Mouse (Mus musculus): ENCODE data around the gene Cdkal1. TPM values are rescaled to one million over a fixed set of nuclear protein-coding genes. Genes with fewer than 3 reads are reported as not detected.

The Cdkal1 gene
- polyA plus RNA-seq, 1 experiment = 13.5 TPM

DNA sequence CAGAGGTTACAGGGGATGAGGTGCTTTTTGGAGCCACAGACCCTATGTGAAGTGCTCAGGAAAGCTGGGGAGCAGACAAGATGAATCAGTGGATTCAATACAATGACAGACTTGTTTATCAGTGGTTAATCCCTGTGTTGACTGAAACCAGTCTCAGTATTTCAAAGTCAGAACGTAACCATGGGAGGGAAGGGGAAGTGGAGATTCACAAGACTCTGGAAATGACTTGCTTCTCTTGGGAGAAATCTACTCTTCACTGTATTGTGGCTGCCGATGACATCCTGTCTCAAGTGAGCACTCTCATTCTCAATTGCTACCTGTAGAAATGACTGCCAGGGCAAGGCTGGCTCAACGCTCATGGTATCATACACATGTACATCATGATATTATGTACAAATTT lies 371.5 kb downstream of the Cdkal1 start:
- Histone ChIP-seq H3K4me1 (ENCODE audit: control insufficient read depth, insufficient read depth, low read length) (no peaks in the 10 kb centered on the region), H3K4me3 (ENCODE audit: insufficient read depth, low read length) (no peak overlapping the region), H3K27ac (ENCODE audit: insufficient read depth, low read depth, low read length) (no peak overlapping the region)
- TF ChIP-seq CTCF (IDR thresholded peaks at IDR 0.05; ENCODE audit: low read depth, low read length) (no peak), POLR2A (IDR thresholded peaks at IDR 0.05; ENCODE audit: borderline replicate concordance, low read depth, low read length) (no peak)

DNA sequence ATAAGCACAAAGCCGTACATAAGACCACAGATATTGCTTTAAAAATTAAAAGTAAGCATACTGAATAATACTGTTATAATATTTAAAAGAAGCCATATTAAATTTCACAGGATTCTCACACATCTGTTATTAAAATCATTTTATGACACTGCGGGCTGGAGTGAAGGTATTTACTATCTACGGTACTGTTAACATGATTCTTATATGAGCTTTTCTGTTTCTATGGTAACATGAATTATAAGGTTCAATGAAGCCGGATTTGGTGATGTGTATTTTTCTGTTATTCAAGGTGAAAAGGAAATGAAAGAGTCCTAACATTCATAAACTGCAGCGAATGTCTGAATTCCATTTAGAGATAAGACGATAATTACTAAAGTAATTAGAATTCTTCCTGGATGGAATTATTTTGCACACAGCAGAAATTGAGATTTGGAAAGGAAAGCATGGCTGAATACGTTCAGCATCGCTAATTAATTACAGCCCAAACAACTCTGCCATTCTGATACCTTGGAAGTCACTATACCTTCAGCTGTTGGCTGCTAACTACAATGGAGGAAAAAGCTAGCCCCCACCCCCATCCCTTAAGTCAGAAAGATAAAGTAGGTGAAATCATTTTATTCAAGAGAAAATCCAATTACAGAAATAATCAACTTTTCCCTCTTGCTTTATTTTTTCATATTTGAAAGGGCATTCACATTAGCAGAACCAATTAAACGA lies 373.2 kb downstream of the Cdkal1 start:
- H3K4me3 ChIP-seq (ENCODE audit: insufficient read depth, low read length) = no peak overlapping the region
- no peaks in the 10 kb centered on the region for H3K4me1 ChIP-seq (ENCODE audit: control insufficient read depth, insufficient read depth, low read length)
- H3K27ac ChIP-seq (ENCODE audit: insufficient read depth, low read depth, low read length) = no peak overlapping the region
- TF ChIP-seq CTCF (IDR thresholded peaks at IDR 0.05; ENCODE audit: low read depth, low read length) = no peak
- no peak for TF ChIP-seq POLR2A (IDR thresholded peaks at IDR 0.05; ENCODE audit: borderline replicate concordance, low read depth, low read length)

DNA sequence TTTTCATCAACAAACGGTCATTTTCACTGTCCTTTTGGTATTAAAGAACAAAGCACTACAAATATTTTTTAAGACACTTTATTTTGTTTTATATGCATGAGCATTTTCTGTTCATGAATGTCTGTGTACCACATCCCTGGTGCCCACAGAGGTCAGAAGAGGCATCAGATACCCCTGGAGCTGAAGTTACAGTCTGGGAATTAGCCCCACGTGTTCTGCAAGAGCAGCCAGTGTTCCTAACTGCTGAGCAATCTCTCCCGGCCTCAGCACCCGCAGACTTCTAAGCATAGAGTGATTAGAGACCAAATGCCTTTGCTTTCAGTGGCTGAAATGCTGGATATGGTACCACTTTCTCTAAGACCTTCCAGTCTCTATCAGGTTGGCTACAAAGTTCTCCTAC lies 379.1 kb downstream of the Cdkal1 start:
- TF ChIP-seq POLR2A (IDR thresholded peaks at IDR 0.05; ENCODE audit: borderline replicate concordance, low read depth, low read length) (no peak), CTCF (IDR thresholded peaks at IDR 0.05; ENCODE audit: low read depth, low read length) (no peak)
- no peak overlapping the region for H3K27ac ChIP-seq (ENCODE audit: insufficient read depth, low read depth, low read length)

DNA sequence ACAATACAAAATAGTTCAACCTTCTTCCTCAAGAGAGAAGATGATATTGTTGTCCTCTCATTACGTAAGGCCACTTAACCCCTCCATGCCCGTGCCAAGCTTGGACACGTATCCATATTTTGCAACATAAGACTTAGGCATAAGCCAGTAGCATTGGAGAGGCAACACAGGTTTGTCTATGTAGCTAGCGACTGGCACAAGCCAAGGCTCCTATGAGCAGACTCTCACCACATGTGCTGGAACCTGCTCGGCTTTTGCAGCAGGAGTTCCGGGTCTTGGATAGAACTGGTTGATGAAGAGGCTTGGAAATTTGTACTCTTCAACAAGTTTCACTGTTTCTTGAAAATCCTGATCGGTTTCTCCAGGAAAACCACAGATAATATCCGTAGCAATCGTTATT lies 381.2 kb downstream of the Cdkal1 start:
- H3K27ac ChIP-seq (ENCODE audit: insufficient read depth, low read depth, low read length) = no peak overlapping the region
- H3K4me3 ChIP-seq (ENCODE audit: insufficient read depth, low read length) = no peak overlapping the region
- H3K4me1 ChIP-seq (ENCODE audit: control insufficient read depth, insufficient read depth, low read length) = no peaks in the 10 kb centered on the region
- TF ChIP-seq POLR2A (IDR thresholded peaks at IDR 0.05; ENCODE audit: borderline replicate concordance, low read depth, low read length) (no peak), CTCF (IDR thresholded peaks at IDR 0.05; ENCODE audit: low read depth, low read length) (no peak)

More for the DNA sequence above, 379.1 kb downstream of the Cdkal1 start:
- Histone ChIP-seq H3K4me3 (ENCODE audit: insufficient read depth, low read length) (no peak overlapping the region), H3K4me1 (ENCODE audit: control insufficient read depth, insufficient read depth, low read length) (no peaks in the 10 kb centered on the region)

DNA sequence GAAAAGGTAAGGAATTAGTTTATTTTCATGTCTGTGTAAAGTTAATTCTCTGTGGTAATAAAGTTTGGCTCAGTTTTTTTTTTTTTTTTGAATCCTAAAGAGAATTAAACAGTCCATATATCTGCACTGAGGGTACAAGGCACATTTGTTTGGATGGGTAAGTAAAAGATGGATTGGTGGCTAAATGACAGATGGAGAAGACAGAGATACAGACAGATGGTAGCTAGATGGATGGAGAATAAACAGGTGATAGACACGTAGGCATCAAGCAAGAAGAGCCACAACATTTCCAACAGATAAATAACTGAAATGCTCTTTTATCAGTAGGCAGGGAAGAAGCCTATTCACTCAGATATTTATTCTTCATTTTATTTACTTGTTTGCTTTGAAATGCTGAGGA lies 381.7 kb downstream of the Cdkal1 start:
- H3K4me3 ChIP-seq (ENCODE audit: insufficient read depth, low read length) = no peak overlapping the region
- no peak for TF ChIP-seq POLR2A (IDR thresholded peaks at IDR 0.05; ENCODE audit: borderline replicate concordance, low read depth, low read length)
- TF ChIP-seq CTCF (IDR thresholded peaks at IDR 0.05; ENCODE audit: low read depth, low read length) = no peak
- H3K4me1 ChIP-seq (ENCODE audit: control insufficient read depth, insufficient read depth, low read length) = no peaks in the 10 kb centered on the region
- H3K27ac ChIP-seq (ENCODE audit: insufficient read depth, low read depth, low read length) = no peak overlapping the region

DNA sequence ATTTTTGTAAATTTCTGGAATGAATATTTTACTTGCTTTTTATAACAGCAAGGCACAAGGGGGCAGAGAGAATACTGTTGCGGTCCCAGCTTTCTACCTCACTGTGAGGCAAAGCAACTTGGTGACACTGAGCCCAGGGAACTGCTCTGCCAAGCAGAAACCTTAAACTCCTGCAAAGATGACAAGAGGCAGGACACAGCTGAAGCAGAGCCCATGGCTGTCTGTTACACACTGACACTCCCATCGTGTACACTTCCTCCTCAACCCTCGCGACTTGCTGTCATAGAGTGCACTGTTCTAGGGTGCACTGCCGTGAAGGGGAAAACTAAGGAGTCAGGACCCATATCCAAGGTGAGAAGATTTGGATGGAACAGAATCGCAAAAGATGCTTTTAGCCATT lies 393.2 kb downstream of the Cdkal1 start:
- Histone ChIP-seq H3K27ac (ENCODE audit: insufficient read depth, low read depth, low read length) (no peak overlapping the region), H3K4me3 (ENCODE audit: insufficient read depth, low read length) (no peak overlapping the region), H3K4me1 (ENCODE audit: control insufficient read depth, insufficient read depth, low read length) (no peaks in the 10 kb centered on the region)
- TF ChIP-seq POLR2A (IDR thresholded peaks at IDR 0.05; ENCODE audit: borderline replicate concordance, low read depth, low read length) = no peak
- TF ChIP-seq CTCF (IDR thresholded peaks at IDR 0.05; ENCODE audit: low read depth, low read length) = no peak

DNA sequence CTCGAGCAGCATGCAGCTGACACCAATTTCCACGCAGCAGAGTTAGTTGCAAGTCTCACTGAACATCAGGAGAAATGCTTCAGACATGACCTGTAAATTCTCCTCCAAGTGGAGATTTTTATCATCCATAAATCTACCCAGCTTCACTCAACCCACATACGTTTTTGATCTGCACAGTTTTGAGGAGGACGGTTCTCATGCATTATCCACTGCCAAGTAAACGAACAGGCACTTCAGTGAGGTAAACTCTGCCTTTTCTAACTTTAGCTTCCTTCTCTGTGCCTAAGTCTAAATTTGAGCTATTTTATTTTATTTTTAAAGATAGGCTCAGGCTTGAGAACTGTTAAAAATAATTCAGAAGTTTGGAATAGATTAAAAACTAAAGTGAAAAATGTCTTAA lies 394.7 kb downstream of the Cdkal1 start:
- H3K27ac ChIP-seq (ENCODE audit: insufficient read depth, low read depth, low read length) = no peak overlapping the region
- no peak for TF ChIP-seq CTCF (IDR thresholded peaks at IDR 0.05; ENCODE audit: low read depth, low read length)
- TF ChIP-seq POLR2A (IDR thresholded peaks at IDR 0.05; ENCODE audit: borderline replicate concordance, low read depth, low read length) = no peak
- H3K4me1 ChIP-seq (ENCODE audit: control insufficient read depth, insufficient read depth, low read length) = no peaks in the 10 kb centered on the region
- no peak overlapping the region for H3K4me3 ChIP-seq (ENCODE audit: insufficient read depth, low read length)

DNA sequence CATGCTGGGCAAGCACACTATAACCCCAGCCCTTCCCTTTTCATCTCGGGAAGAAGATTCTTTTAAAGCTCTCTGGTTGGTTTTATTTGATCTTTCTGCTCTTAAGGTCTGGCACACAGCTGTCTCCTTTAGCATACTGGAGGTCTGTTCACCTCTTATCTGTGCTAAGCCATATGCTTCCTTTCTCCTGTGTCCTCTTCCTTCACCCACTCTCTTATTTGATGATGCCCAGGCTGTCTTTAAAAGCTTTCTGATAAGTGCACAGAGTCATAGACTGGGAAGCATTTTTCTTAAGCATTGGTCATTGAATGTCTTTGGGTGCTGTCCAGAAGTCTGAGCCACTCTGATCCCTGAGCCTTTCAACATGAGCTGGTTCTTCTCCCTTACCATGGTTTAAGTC lies 397.1 kb downstream of the Cdkal1 start:
- Histone ChIP-seq H3K27ac (ENCODE audit: insufficient read depth, low read depth, low read length) (no peak overlapping the region), H3K4me3 (ENCODE audit: insufficient read depth, low read length) (no peak overlapping the region), H3K4me1 (ENCODE audit: control insufficient read depth, insufficient read depth, low read length) (no peaks in the 10 kb centered on the region)
- TF ChIP-seq POLR2A (IDR thresholded peaks at IDR 0.05; ENCODE audit: borderline replicate concordance, low read depth, low read length) (no peak), CTCF (IDR thresholded peaks at IDR 0.05; ENCODE audit: low read depth, low read length) (no peak)

DNA sequence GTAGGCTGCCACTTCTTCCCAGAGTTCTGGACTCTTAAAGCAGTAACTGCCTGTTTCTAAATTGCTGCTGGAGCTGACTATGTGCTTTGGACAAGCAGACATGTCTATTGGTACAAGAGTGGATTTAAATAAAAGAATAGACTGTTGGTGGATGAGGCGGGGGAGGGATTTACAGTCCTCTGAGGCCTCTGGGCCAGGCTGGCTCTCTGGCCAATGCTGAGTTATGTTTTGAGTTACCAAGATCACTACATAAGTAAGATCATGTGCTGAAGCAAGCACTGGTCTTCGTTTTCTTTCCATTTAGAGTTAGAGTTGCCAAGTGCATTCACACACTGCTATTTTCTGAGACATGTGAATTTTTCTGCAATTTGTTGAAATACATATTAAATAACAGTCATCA lies 418.4 kb downstream of the Cdkal1 start:
- TF ChIP-seq POLR2A (IDR thresholded peaks at IDR 0.05; ENCODE audit: borderline replicate concordance, low read depth, low read length) (no peak), CTCF (IDR thresholded peaks at IDR 0.05; ENCODE audit: low read depth, low read length) (no peak)
- H3K4me1 ChIP-seq (ENCODE audit: control insufficient read depth, insufficient read depth, low read length) = no peaks in the 10 kb centered on the region
- H3K4me3 ChIP-seq (ENCODE audit: insufficient read depth, low read length) = no peak overlapping the region
- H3K27ac ChIP-seq (ENCODE audit: insufficient read depth, low read depth, low read length) = no peak overlapping the region

DNA sequence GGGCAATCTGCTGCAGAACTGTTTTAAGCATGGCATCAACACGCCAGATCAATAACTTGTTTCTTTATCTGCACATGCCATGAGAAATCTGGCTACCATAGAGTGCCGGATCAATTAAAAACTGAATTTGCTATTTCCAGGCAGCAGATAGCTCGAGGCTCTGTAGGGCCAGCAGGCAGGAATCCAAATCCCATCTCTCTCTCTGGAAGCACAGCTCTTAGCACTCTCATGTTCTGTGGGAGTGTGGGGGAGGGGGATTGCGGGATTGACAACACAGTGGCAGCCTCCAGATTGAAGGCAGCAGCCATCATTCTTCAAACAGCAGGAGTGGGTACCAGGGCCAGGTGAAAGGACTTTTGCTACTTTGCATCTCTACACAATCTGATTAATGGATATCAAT lies 420.7 kb downstream of the Cdkal1 start:
- no peak overlapping the region for H3K27ac ChIP-seq (ENCODE audit: insufficient read depth, low read depth, low read length)
- TF ChIP-seq CTCF (IDR thresholded peaks at IDR 0.05; ENCODE audit: low read depth, low read length) (no peak), POLR2A (IDR thresholded peaks at IDR 0.05; ENCODE audit: borderline replicate concordance, low read depth, low read length) (no peak)
- H3K4me1 ChIP-seq (ENCODE audit: control insufficient read depth, insufficient read depth, low read length) = 0 out of 2 replicates have a peak, but pooled peaks cover 2% of the 10 kb centered on the region
- no peak overlapping the region for H3K4me3 ChIP-seq (ENCODE audit: insufficient read depth, low read length)

Data from bone marrow macrophage, adult 2 months (primary cell).